Mouse (Mus musculus): ENCODE results near the gene Pold1.

GRCm38 (mm10) chr7:44490281-44490680, 58.4 kb downstream of the Pold1 start:
- TF ChIP-seq CTCF (IDR thresholded peaks at IDR 0.05; ENCODE audit: control insufficient read depth, insufficient read depth, insufficient replicate concordance, low read depth, low read length) (no peak), POLR2A (IDR thresholded peaks at IDR 0.05; ENCODE audit: control insufficient read depth, low read depth, low read length) (no peak)
